Mouse (Mus musculus) stomach, postnatal 0 days (tissue): Measurements from ENCODE around the gene Ascc1.

Experiments used
- CTCF ChIP-seq: IDR thresholded peaks from 2 replicates; pipeline ENCODE4 v1.5.1; 2016; ENCODE audit warnings: antibody characterized with exemption, low read depth, mild to moderate bottlenecking, moderate library complexity
- EP300 ChIP-seq: optimal IDR thresholded peaks from 2 replicates; pipeline ENCODE3; 2016; ENCODE audit warnings: antibody characterized with exemption

- TF ChIP-seq CTCF, result no peak
- no peak for TF ChIP-seq EP300
These were observed 26.4 kb downstream of the Ascc1 start for GRCm38 (mm10) chr10:60028979-60029378.
